Mouse (Mus musculus) cerebellum, adult 2 months (tissue): Measurements from ENCODE around the gene Zbtb42.

Experiments used
- CTCF ChIP-seq: fragments of 200-500 bp; IDR thresholded peaks from 2 replicates; pipeline ENCODE4 v1.5.1; 2011; ENCODE audit warnings: low read depth, mild to moderate bottlenecking, control low read depth, low read length, moderate library complexity, borderline replicate concordance; ENCODE audit not compliant: insufficient read depth
- POLR2A ChIP-seq: fragments of 200-500 bp; IDR thresholded peaks from 2 replicates; pipeline ENCODE4 v1.6.1; 2011; ENCODE audit warnings: low read length, control low read depth, borderline replicate concordance; ENCODE audit not compliant: insufficient read depth

DNA sequence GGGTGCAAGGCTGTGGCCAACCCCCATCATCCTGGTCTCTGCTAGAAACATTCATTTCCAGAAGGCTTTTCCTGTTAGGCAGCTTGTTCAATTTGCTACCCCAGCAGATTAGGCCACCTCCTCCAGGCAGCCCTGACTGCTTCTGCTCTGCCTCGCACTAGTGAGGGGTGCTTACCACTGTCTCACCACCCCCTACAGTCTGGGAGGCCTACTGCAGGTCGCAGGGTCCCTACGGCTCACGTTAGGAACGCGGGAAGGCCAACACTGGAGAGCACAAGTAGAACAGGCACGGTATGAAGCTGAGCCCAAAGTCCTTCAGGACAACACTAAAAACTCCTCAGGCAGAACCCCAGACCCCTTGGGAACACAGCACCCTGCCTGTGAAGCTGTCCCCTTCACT is 6.7 kb upstream of the Zbtb42 start:
- TF ChIP-seq POLR2A (no peak), CTCF (no peak; the same call in 1 of the 2 replicates)
